Mouse (Mus musculus) lung, adult 2 months (tissue): ENCODE measurements around the gene Rnf216.

Experiments used
- CTCF ChIP-seq: fragments of 200-500 bp; IDR thresholded peaks from 2 replicates; pipeline ENCODE4 v1.5.1; 2011; ENCODE audit warnings: mild to moderate bottlenecking, low read length, control low read depth; ENCODE audit not compliant: insufficient read depth
- POLR2A ChIP-seq: fragments of 200-500 bp; IDR thresholded peaks from 2 replicates; pipeline ENCODE4 v1.6.1; 2011; ENCODE audit warnings: low read depth, mild to moderate bottlenecking, control low read depth, low read length, borderline replicate concordance; ENCODE audit errors: extremely low read depth

- TF ChIP-seq CTCF (no peak), POLR2A (no peak)
Measured at GRCm38 (mm10) chr5:143036052-143036451, 76.7 kb downstream of the Rnf216 start.
